In the genomic region with DNA sequence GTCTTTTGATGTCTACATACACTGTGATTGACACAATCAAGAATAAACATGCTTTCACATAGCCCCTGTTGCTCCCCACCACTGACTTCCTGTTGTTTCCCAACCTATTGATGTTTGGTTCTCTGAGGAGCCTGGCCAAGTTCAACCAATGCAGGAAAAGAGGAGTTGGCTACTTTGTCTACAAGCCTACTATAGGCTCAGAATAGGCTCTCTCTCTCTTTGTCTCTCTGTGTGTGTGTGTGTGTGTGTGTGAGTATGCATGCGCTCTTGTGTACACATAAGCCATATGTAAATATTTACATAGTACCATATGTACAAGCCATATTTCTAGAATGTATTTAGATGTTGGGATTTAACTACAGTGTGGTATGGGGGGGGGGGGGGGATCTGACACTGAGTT, we compare ENCODE assay signal across 25 mouse cellular contexts.
"Had no signal": no experiment of that assay in that cellular context is flagged by ENCODE, and none has a peak within 500 bp of the region (broad histone marks: within the 10 kb centered on the region; RNA-seq: fewer than 3 reads in every experiment).

No protein-coding gene starts in this region.

- H3K27ac ChIP-seq: gastrocnemius, adult 2 months; heart, adult 2 months; heart, embryonic 13.5 days; heart, embryonic 15.5 days; hindbrain, embryonic 13.5 days; hindbrain, embryonic 15.5 days; hindbrain, postnatal 0 days; kidney, embryonic 15.5 days; kidney, postnatal 0 days; limb, embryonic 13.5 days had no signal

- H3K27me3 ChIP-seq: heart, embryonic 13.5 days; heart, embryonic 15.5 days; hindbrain, embryonic 15.5 days; kidney, embryonic 15.5 days; limb, embryonic 13.5 days had no signal

- H3K36me3 ChIP-seq: heart, embryonic 13.5 days; heart, embryonic 15.5 days; hindbrain, embryonic 13.5 days; hindbrain, embryonic 15.5 days; kidney, embryonic 15.5 days; limb, embryonic 13.5 days had no signal

- H3K4me2 ChIP-seq: heart, embryonic 11.5 days; heart, embryonic 13.5 days; heart, embryonic 15.5 days; hindbrain, embryonic 13.5 days; hindbrain, embryonic 15.5 days; kidney, embryonic 15.5 days; limb, embryonic 13.5 days had no signal

- H3K9me3 ChIP-seq: heart, embryonic 13.5 days; heart, embryonic 15.5 days; hindbrain, embryonic 13.5 days; hindbrain, embryonic 15.5 days; kidney, embryonic 15.5 days; limb, embryonic 13.5 days had no signal

- H3K9ac ChIP-seq: heart, embryonic 13.5 days; heart, embryonic 15.5 days; hindbrain, embryonic 13.5 days; hindbrain, embryonic 15.5 days; kidney, embryonic 15.5 days; limb, embryonic 13.5 days had no signal

- H3K4me1 ChIP-seq: hindbrain, embryonic 13.5 days; hindbrain, embryonic 15.5 days had no signal

- ATAC-seq: forebrain, embryonic 16.5 days; hindbrain, postnatal 0 days had no signal

- H3K4me3 ChIP-seq: gastrocnemius, adult 2 months; heart, adult 2 months; heart, embryonic 13.5 days; heart, embryonic 15.5 days; hindbrain, embryonic 13.5 days; hindbrain, embryonic 15.5 days; kidney, embryonic 15.5 days; limb, embryonic 13.5 days had no signal

- DNase-seq: gastrocnemius, adult 2 months; gastrocnemius, postnatal 10 days; gastrocnemius, postnatal 36 days; heart, adult 11 months; heart, adult 2 months; heart, postnatal 14 days; heart, postnatal 36 days; kidney, adult 11 months; kidney, adult 2 months; kidney, adult 9 months; kidney, postnatal 14 days; kidney, postnatal 36 days; layer of hippocampus, adult 9-11 months; layer of hippocampus, postnatal 36 days; left cerebral cortex, postnatal 4 days had no signal
